Mouse (Mus musculus) bone marrow, adult 2 months (tissue): ENCODE data around the gene Srcin1.

Experiments used
- CTCF ChIP-seq: fragments of 200-500 bp; IDR thresholded peaks from 2 replicates; pipeline ENCODE4 v1.5.1; 2011; ENCODE audit warnings: low read length, control low read depth; ENCODE audit not compliant: control insufficient read depth, insufficient read depth
- POLR2A ChIP-seq: fragments of 200-500 bp; IDR thresholded peaks from 2 replicates; pipeline ENCODE4 v1.6.1; 2011; ENCODE audit warnings: low read depth, mild to moderate bottlenecking, control low read depth, low read length, borderline replicate concordance; ENCODE audit not compliant: control insufficient read depth

DNA sequence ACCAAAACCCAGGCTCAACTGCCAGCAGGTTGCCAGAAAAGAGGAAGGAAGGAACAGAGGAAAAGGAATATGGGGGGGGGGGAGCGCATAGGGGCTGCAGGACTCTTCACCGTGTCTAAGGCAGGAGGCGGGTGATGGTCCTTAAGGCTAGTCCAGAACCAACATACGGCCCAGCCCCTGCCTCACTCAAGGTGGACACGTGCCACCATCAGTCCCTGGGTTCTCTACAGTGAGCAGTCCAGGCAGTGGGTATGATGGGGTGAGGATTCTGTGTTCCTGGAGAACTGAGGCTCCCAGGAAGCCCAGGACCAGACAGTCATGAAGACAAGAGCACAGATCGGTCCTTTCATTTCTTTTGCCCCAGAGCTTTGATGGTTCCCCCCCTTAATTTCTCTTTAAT lies 45.9 kb downstream of the Srcin1 start:
- TF ChIP-seq CTCF (no peak), POLR2A (no peak)
